Mouse (Mus musculus): ENCODE measurements at regions not wholly inside any gene's neighbourhood (a gene's known extent, or its start where the extent isn't known, plus 50 kb on each side); places are given as distances from the start of the nearest gene placed in this dataset.

GRCm38 (mm10) chr10:118007846-118008245 is 133.8 kb upstream of the Mdm1 start:
- TF ChIP-seq GATA1 (IDR thresholded peaks at IDR 0.05; ENCODE audit: low read length), result no peak
- TF ChIP-seq TAL1 (IDR thresholded peaks at IDR 0.05; ENCODE audit: low read length), result no peak

Measured in erythroblast, embryonic 14.5 days (primary cell).